Mouse (Mus musculus): ENCODE data around the gene Slit3.

Gene Slit3

GRCm38 (mm10) chr11:35125108-35125490, 4.1 kb downstream of the Slit3 start:
- DNase-seq, result peak; percentile 42 to 48

- no peak for DNase-seq
Measured at GRCm38 (mm10) chr11:35131740-35132139, 10.7 kb downstream of the Slit3 start.

- DNase-seq, result peak; percentile 12
Measured at GRCm38 (mm10) chr11:35136625-35137024, 15.6 kb downstream of the Slit3 start.

- DNase-seq, result no peak
Measured at GRCm38 (mm10) chr11:35140092-35140491, 19.1 kb downstream of the Slit3 start.

GRCm38 (mm10) chr11:35142202-35142601, 21.2 kb downstream of the Slit3 start:
- DNase-seq, result no peak

- DNase-seq, result no peak
Measured at GRCm38 (mm10) chr11:35142698-35143360, 21.8 kb downstream of the Slit3 start.

- DNase-seq, result no peak
Measured at GRCm38 (mm10) chr11:35147818-35148445, 26.9 kb downstream of the Slit3 start.

GRCm38 (mm10) chr11:35151539-35151951, 30.5 kb downstream of the Slit3 start:
- DNase-seq, result no peak

GRCm38 (mm10) chr11:35152875-35153274, 31.9 kb downstream of the Slit3 start:
- DNase-seq, result no peak

GRCm38 (mm10) chr11:35154449-35154848, 33.4 kb downstream of the Slit3 start:
- DNase-seq, result no peak

GRCm38 (mm10) chr11:35155281-35155680, 34.3 kb downstream of the Slit3 start:
- DNase-seq, result no peak

- peak in 1 of 2 experiments; percentile 3 for DNase-seq
Measured at GRCm38 (mm10) chr11:35156676-35157075, 35.7 kb downstream of the Slit3 start.

GRCm38 (mm10) chr11:35160682-35161211, 39.7 kb downstream of the Slit3 start:
- DNase-seq, result no peak

- DNase-seq, result no peak
Measured at GRCm38 (mm10) chr11:35163396-35163795, 42.4 kb downstream of the Slit3 start.

GRCm38 (mm10) chr11:35167176-35167575, 46.2 kb downstream of the Slit3 start:
- no peak for DNase-seq

GRCm38 (mm10) chr11:35171505-35171904, 50.5 kb downstream of the Slit3 start:
- no peak for DNase-seq

GRCm38 (mm10) chr11:35177564-35177963, 56.5 kb downstream of the Slit3 start:
- DNase-seq, result peak in 1 of 2 experiments; percentile 15

GRCm38 (mm10) chr11:35178144-35178817, 57.3 kb downstream of the Slit3 start:
- DNase-seq, result no peak

GRCm38 (mm10) chr11:35179305-35179704, 58.3 kb downstream of the Slit3 start:
- DNase-seq, result peak in 1 of 2 experiments; percentile 28

- no peak for DNase-seq
Measured at GRCm38 (mm10) chr11:35182887-35183286, 61.9 kb downstream of the Slit3 start.

- DNase-seq, result no peak
Measured at GRCm38 (mm10) chr11:35194826-35195225, 73.8 kb downstream of the Slit3 start.

GRCm38 (mm10) chr11:35196777-35197176, 75.8 kb downstream of the Slit3 start:
- peak; percentile 66 to 71 for DNase-seq

- no peak for DNase-seq
Measured at GRCm38 (mm10) chr11:35198537-35199088, 77.6 kb downstream of the Slit3 start.

Data from lung, adult 18-20 months (tissue).